Mouse (Mus musculus) embryonic fibroblast, embryonic 13.5 days (primary cell): ENCODE data around the gene Dirc2. TPM values are rescaled to one million over a fixed set of nuclear protein-coding genes. Genes with fewer than 3 reads are reported as not detected.
A peak's percentile ranks its signal among the peaks of the same experiment; 100 is the strongest.

Source experiments
- H3K27ac ChIP-seq: 2 replicates; pipeline ENCODE4 v1.5.1; 2012; ENCODE audit warnings: low read length, control low read depth, inconsistent platforms; ENCODE audit not compliant: insufficient read depth
- H3K4me1 ChIP-seq: 2 replicates; pipeline ENCODE4 v1.6.1; 2011; ENCODE audit warnings: low read length; ENCODE audit not compliant: control insufficient read depth, insufficient read depth
- H3K4me3 ChIP-seq: 2 replicates; pipeline ENCODE4 v1.5.1; 2011; ENCODE audit warnings: mild to moderate bottlenecking, control low read depth, low read length; ENCODE audit not compliant: insufficient read depth
- CTCF ChIP-seq: IDR thresholded peaks from 2 replicates; pipeline ENCODE4 v1.5.1; 2011; ENCODE audit warnings: mild to moderate bottlenecking, control low read depth, low read length, moderate library complexity, borderline replicate concordance; ENCODE audit not compliant: insufficient read depth
- POLR2A ChIP-seq: IDR thresholded peaks from 2 replicates; pipeline ENCODE4 v1.6.1; 2011; ENCODE audit warnings: low read depth, mild to moderate bottlenecking, control low read depth, low read length, moderate library complexity
- polyA plus RNA-seq: library from polyadenylated mRNA; stranded (reverse); fragments of >200 nt; gene quantifications from 2 replicates; pipeline ENCODE4 v1.2.4, GENCODE M21; 2011; ENCODE audit warnings: low read depth; ENCODE audit not compliant: missing spikeins, insufficient read length

Dirc2 gene
- 25.1 and 27.6 TPM in 2 replicates for polyA plus RNA-seq

GRCm38 (mm10) chr16:35768785-35769642, at the start of gene Dirc2:
Dirc2 (minus strand) TSS chr16:35769356.
- Histone ChIP-seq H3K27ac (peak within 1 kb of the TSS; percentile 49), H3K4me1 (no peaks in the 10 kb centered on the region), H3K4me3 (peak within 1 kb of the TSS; percentile 75)
- TF ChIP-seq POLR2A = peak; percentile 68
- TF ChIP-seq CTCF = no peak

DNA sequence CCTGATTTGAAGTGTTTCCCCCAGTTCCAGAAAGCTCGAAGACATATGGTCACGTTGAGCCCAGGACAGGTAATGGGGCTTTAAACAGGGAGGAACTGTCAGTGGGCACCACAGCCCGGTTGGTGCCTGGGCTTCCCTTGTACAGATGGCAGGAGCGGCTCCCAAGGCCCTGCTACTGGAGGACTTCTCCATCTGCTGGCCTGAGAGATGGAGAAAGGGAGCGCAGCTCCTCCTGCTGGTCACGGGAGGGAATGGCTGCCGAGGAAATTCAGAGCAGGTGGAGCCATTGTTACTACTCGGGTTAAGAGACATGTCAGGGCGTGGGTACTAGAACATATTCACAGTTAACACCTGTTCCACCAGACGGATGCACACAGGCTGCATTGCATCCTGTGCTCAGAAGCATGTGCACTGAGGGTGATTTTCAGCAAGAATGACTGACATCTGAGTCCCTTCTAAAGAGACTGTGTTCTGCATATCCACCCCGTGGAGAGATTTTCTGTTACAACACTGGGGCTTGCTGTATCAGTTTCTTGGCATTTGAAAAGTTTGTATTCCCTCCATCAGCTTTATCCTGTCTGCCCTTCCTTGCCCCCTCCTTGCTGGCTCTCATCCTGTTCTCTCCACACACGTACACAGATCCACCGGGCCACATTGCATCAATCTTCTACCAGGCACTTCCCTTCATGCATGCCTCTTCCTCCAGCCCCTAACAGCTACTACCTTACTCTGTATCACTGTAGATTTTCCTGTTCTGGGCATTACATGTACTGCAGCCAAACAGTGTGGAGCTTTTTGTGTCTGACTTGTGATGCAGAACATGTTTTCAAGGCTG, 48.3 kb upstream of the Dirc2 start:
- H3K4me3 ChIP-seq = no peak overlapping the region
- no peak overlapping the region for H3K27ac ChIP-seq
- H3K4me1 ChIP-seq = peaks cover 1% of the 10 kb centered on the region; the same call in 1 of the 2 replicates
- TF ChIP-seq CTCF = peak; percentile 87
- TF ChIP-seq POLR2A = no peak

- H3K4me3 ChIP-seq = no peak overlapping the region
- H3K27ac ChIP-seq = no peak overlapping the region
- no peak for TF ChIP-seq POLR2A
- TF ChIP-seq CTCF = no peak
- peaks cover 2% of the 10 kb centered on the region; the same call in 1 of the 2 replicates for H3K4me1 ChIP-seq
Measured at GRCm38 (mm10) chr16:35813119-35813518, 44.0 kb upstream of the Dirc2 start.

DNA sequence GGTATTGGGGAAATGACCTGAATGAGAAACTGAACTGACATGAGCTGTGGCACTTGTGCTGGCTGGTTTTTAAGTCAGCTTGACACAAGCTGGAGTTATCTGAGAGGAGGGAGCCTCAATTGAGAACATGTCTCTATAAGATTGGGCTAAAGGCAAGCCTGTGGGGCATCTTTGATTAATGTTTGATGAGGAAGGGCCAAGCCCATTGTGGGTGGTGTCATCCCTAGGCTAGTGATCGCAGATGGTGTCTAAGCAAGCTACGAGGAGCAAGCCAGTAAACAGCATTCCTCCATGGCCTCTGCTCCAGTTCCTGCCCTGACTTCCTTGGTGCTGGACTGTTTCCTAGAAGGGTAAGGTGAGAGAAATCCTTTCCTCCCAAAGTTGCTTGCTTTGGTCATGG, 39.7 kb upstream of the Dirc2 start:
- Histone ChIP-seq H3K27ac (no peak overlapping the region), H3K4me1 (peaks cover 2% of the 10 kb centered on the region; the same call in 1 of the 2 replicates), H3K4me3 (no peak overlapping the region)
- TF ChIP-seq POLR2A (no peak), CTCF (no peak)

- Histone ChIP-seq H3K4me1 (peaks cover 2% of the 10 kb centered on the region; the same call in 1 of the 2 replicates), H3K27ac (no peak overlapping the region), H3K4me3 (no peak overlapping the region)
- no peak for TF ChIP-seq CTCF
Measured at GRCm38 (mm10) chr16:35807663-35807992, 38.5 kb upstream of the Dirc2 start.

DNA sequence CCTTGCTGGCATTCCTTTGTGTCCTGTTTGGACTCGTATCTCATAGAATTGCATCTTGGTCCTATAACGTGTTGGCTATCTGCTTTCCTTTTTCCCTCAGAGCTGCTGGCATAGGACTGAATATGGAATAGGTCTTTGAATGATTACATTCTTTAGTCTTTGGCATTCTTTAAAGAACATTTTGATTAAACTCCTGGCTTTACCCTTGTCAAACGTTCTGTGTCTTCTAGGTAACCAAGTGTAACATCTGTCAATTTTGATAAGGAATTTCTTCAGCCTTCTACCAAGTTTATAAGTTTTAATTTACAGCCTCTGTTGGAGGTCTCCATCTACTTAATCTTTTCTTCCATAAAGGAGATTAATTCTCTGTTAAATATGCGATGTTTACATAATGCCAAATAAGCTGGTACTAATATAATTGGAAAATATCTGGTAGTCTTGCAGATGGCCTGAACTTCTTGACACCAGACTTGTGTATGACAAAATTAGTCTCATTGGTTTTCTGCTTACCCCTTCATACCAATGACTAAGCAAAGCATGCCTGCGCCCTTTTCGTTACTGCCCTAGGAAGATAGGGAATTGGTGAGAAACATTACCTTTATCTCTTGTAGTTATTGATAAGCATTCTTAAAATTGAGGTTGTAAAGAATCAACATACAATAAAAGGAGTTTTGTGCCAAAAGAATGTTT, 38.0 kb upstream of the Dirc2 start:
- TF ChIP-seq CTCF (no peak), POLR2A (no peak)
- no peak overlapping the region for H3K4me3 ChIP-seq
- no peaks in the 10 kb centered on the region for H3K4me1 ChIP-seq
- no peak overlapping the region for H3K27ac ChIP-seq

DNA sequence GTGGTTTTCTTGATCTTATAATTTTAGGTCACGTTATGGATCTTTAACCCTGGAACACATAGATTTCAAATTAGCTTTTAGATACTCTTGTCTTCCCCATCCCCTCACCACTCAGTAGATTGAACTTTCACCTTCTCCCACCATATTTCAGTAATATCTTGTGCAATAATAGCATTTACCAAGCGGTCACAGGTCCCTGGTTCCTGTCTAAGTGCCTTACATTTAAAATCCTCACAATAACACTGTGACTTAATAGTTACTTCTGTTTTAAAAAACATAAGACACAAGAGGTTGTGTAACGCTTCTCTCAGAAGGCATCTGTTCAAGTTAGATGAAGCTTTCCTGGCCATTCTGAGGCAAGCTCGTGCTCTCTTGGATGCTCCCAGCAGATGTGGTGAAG, 34.6 kb upstream of the Dirc2 start:
- no peak overlapping the region for H3K4me3 ChIP-seq
- TF ChIP-seq POLR2A (no peak), CTCF (no peak)
- no peaks in the 10 kb centered on the region for H3K4me1 ChIP-seq
- H3K27ac ChIP-seq = no peak overlapping the region

GRCm38 (mm10) chr16:35802163-35802562, 33.0 kb upstream of the Dirc2 start:
- Histone ChIP-seq H3K27ac (no peak overlapping the region), H3K4me3 (no peak overlapping the region), H3K4me1 (no peaks in the 10 kb centered on the region)
- TF ChIP-seq CTCF (no peak), POLR2A (no peak)

- TF ChIP-seq CTCF (no peak), POLR2A (no peak)
- H3K4me1 ChIP-seq = no peaks in the 10 kb centered on the region
- no peak overlapping the region for H3K4me3 ChIP-seq
Measured at GRCm38 (mm10) chr16:35791962-35792521, 22.9 kb upstream of the Dirc2 start.

More at GRCm38 (mm10) chr16:35791962-35792521, 22.9 kb upstream of the Dirc2 start:
- no peak overlapping the region for H3K27ac ChIP-seq
